Mouse (Mus musculus) layer of hippocampus, adult 6 months (tissue): Measurements from ENCODE around the gene Wdr77. TPM values are rescaled to one million over a fixed set of nuclear protein-coding genes. Genes with fewer than 3 reads are reported as not detected.

Experiments
- long read RNA-seq, 2 experiments: library from polyadenylated mRNA; unstranded; transcript quantifications; one replicate each; pipeline ENCODE4 v2.0.0; 2019 to 2020
- polyA plus RNA-seq: library from polyadenylated mRNA; unstranded; fragments of <200 nt; fragmentation: Nextera tagmentation; gene quantifications from 2 replicates; pipeline ENCODE4 v1.2.3, GENCODE M21; 2021

The Wdr77 gene
- polyA plus RNA-seq, result 31.0 and 35.2 TPM in 2 replicates
- long read RNA-seq, experiment 1, transcript Wdr77-201 (10 exons, 3,682 nt), result major isoform, 55 of 73 reads
- long read RNA-seq, experiment 1, partial matches to known transcripts, result 11 of 73 reads
- long read RNA-seq, experiment 1, other reads (novel, unspliced or antisense), result 7 of 73 reads
- long read RNA-seq, experiment 2, transcript Wdr77-201 (10 exons, 3,682 nt), result major isoform, 323 of 377 reads
- long read RNA-seq, experiment 2, partial matches to known transcripts, result 9 of 377 reads
- long read RNA-seq, experiment 2, other reads (novel, unspliced or antisense), result 45 of 377 reads

GRCm38 (mm10) chr3:105958974-105959580, at the start of gene Wdr77:
Gene Wdr77, plus strand, starts transcription at chr3:105959369.

DNA sequence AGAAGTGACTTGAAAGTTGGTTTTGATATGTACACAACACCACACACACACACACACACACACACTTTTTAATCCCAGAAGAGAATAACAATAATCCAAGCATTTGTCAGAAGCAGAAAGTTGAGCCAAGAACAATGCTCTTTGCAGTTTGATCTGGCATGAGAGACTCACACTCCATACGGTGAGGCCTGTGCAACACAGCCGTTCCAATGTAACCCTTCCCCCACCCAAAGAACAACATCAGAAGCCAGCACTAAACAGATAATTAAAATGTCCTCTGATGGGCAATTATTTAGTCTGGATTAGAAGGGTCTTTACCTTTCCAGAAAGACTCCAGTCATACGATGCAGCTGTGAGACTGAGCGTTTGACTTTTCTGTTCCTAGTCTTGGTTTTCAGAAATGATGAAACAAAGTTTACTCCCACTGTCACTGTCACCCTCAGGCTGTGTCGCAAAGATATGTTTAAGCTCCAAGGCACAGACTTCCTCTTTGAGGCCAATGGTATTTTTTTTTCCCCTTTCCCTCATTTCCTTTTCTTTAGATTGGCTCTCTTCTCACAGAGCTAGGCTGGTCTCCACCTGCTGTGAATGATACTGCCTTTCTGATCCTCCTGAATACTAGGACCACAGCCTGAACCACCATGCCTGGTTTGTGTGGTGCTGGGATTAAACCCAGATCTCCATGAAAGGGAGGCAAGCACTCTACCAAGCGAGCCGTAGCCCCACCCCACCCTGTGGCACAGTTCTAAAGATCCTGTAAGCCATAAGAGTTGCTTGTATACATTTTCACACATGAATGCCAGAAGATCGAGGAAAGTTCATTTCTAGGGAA, 26.7 kb upstream of the Wdr77 start, which contains the start of gene I830077J02Rik:
Gene I830077J02Rik (minus strand): TSS at position 425 of the 832 bp plus-strand sequence.

GRCm38 (mm10) chr3:105959999-105960398, 830 bp downstream of the Wdr77 start, which contains the start of gene Atp5f1:
Gene Atp5f1, minus strand, starts transcription at chr3:105960099.

GRCm38 (mm10) chr3:105973411-105973810, 14.2 kb downstream of the Wdr77 start, which contains the start of gene Ovgp1:
Gene Ovgp1, plus strand, starts transcription at chr3:105973711.

GRCm38 (mm10) chr3:106014546-106014945, 55.4 kb downstream of the Wdr77 start, which contains the start of gene Pifo:
Gene Pifo, minus strand, starts transcription at chr3:106014646.

Other genes with a start within 250 kb of the Wdr77 start
- 38.7 and 40.4 TPM in 2 replicates for gene Rap1a, start 158.0 kb upstream of the Wdr77 start, polyA plus RNA-seq
- 0.21 and 0.35 TPM in 2 replicates for gene Adora3, start 88.5 kb upstream of the Wdr77 start, polyA plus RNA-seq
- 0.59 and 0.72 TPM in 2 replicates for gene Tmigd3, start 88.5 kb upstream of the Wdr77 start, polyA plus RNA-seq
- gene I830077J02Rik, start 26.7 kb upstream of the Wdr77 start, polyA plus RNA-seq, result 0.59 TPM in 2 replicates
- gene Atp5f1, start 730 bp downstream of the Wdr77 start, polyA plus RNA-seq, result 550 and 572 TPM in 2 replicates
- not detected in 2 replicates for gene Ovgp1, start 14.3 kb downstream of the Wdr77 start, polyA plus RNA-seq
- 3.3 and 10.9 TPM in 2 replicates for gene Pifo, start 55.3 kb downstream of the Wdr77 start, polyA plus RNA-seq
- gene Chil5, start 73.4 kb downstream of the Wdr77 start, polyA plus RNA-seq, result 0.33 TPM in 1 of 2 replicates, not detected in the other
- gene Chia1, start 153.9 kb downstream of the Wdr77 start, polyA plus RNA-seq, result 0.99 and 1.7 TPM in 2 replicates
- not detected in 2 replicates for gene Chil3, start 208.2 kb downstream of the Wdr77 start, polyA plus RNA-seq